Mouse (Mus musculus) urinary bladder, adult 18-20 months (tissue): ENCODE results near the gene Lmntd1.

Experiments
- DNase-seq, 2 experiments: peaks; one replicate each; pipeline ENCODE4 v3.0.0; 2022; ENCODE audit warnings: low spot score in 2 of 2, mixed read lengths in 2 of 2

Gene Lmntd1

GRCm38 (mm10) chr6:145379175-145379574 lies 234.9 kb downstream of the Lmntd1 start:
- no peak for DNase-seq

DNA sequence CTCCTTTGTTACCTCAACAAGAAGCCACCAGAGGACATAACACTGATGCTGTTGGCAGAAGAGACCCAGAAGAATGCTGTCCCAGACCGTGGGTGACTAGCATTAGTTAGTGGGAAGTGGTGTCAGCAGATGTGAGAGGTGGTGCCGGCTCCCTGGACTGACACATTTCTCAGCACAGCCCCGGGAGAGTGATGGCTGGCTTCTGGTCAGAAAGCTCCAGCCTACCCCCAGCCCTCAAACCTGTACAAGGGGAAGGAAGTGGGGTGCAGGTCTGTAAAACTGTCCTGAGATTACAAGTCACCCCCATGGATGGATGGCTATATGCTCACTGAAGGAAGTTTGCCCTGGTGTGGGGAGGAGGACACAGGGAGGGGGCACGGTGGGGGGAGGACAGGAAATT lies 235.4 kb downstream of the Lmntd1 start:
- no peak for DNase-seq

GRCm38 (mm10) chr6:145374372-145374771 lies 239.7 kb downstream of the Lmntd1 start:
- DNase-seq: no peak

- DNase-seq: no peak
Observed at GRCm38 (mm10) chr6:145373712-145374221, 240.4 kb downstream of the Lmntd1 start.

DNA sequence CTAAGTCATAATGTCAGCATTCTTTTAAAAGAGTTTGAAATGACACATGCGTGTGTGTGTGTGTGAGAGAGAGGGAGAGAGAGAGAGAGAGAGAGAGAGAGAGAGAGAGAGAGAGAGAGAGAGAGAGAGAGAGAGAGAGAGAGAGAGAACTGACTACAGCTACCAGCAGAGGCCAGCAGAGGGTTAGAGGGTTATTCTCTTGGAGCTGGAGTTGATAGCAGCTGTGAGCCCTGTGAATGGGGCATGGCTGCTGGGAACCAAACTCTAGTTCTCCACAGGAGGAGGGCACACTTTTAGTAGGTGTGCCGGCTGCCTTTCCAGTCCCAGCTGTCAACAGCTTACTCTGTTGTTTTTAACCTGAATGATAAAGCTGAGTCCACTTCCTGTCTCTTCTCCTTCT lies 242.1 kb downstream of the Lmntd1 start:
- no peak for DNase-seq

GRCm38 (mm10) chr6:145371586-145371985 lies 242.5 kb downstream of the Lmntd1 start:
- DNase-seq: no peak

GRCm38 (mm10) chr6:145370302-145370701 lies 243.8 kb downstream of the Lmntd1 start:
- DNase-seq: no peak

- DNase-seq: no peak
Observed at GRCm38 (mm10) chr6:145369290-145369689, 244.8 kb downstream of the Lmntd1 start.

GRCm38 (mm10) chr6:145366488-145366887 lies 247.6 kb downstream of the Lmntd1 start:
- no peak for DNase-seq

- DNase-seq: no peak
Observed at GRCm38 (mm10) chr6:145363698-145364097, 250.4 kb downstream of the Lmntd1 start.

DNA sequence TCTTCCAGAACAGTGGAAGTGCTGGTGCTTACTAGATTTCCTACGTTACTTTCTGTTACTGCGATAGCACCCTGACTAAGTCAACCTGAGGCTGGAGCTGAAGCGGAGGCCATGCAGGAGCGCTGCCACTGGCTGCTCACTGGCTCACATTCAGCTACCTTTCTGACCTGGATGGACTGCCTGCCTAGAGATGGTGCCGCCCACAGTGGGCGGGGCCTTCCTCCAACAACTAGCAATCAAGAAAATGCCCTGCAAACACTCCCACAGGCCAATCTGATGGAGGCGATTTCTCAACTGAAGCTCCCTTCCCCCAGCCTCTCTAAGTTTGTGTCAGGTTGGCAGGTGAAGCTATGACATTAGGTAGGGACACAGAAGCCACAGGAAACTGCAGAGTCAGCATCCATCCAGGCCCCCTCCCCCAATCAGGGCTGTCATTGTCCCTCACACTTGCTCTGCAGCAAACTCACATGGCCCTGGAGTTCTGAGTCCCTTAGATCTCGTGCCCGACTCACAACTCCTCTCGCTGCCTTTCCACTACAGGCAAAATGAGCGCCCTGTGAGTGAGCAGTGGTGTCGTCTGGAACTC lies 252.9 kb downstream of the Lmntd1 start:
- no peak for DNase-seq

GRCm38 (mm10) chr6:145359470-145360430 lies 254.4 kb downstream of the Lmntd1 start:
- DNase-seq: no peak

GRCm38 (mm10) chr6:145358001-145358400 lies 256.1 kb downstream of the Lmntd1 start:
- DNase-seq: no peak

DNA sequence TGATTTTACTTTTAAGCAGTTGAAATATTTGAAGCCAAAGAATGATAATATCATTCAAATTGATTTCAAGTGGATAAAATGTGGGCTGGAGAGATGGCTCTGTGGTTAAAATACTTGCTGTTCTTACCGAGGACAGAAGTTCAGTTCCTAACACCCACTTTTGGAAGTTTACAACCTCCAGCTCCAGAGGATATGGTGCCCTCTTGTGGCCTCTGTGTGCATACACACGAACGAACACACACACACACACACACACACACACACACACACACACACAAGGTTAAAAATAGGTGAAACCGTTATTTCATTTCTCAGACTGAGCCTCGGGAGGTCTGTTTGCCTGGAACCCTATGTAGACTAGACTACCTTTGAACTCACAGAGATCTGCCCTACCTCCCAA lies 260.3 kb downstream of the Lmntd1 start:
- no peak for DNase-seq

- no peak for DNase-seq
Observed at GRCm38 (mm10) chr6:145352705-145353104, 261.4 kb downstream of the Lmntd1 start.

- no peak for DNase-seq
Observed at GRCm38 (mm10) chr6:145348196-145348915, 265.8 kb downstream of the Lmntd1 start.

GRCm38 (mm10) chr6:145347641-145348040 lies 266.5 kb downstream of the Lmntd1 start:
- no peak for DNase-seq

- no peak for DNase-seq
Observed at GRCm38 (mm10) chr6:145346789-145347557, 267.1 kb downstream of the Lmntd1 start.

- no peak for DNase-seq
Observed at GRCm38 (mm10) chr6:145346305-145346704, 267.8 kb downstream of the Lmntd1 start.

DNA sequence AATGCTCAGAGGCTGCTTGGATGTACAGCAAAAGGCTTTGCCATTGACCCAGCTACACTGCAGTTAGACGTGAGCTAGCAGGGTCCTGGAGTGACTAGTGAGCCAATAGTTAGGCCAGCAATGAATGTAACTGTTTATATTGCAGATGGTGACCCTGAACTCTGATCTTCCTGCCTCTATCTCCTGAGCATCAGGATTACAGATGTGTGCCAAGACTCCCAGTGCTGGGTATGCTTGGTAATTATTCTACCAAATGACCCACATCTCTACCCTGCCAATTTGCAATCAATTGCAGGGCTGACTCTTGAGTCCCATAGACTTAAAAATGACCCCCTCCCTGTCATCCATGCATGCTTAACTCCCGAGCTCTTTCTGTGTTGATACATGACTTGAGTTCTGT lies 269.4 kb downstream of the Lmntd1 start:
- DNase-seq: no peak

DNA sequence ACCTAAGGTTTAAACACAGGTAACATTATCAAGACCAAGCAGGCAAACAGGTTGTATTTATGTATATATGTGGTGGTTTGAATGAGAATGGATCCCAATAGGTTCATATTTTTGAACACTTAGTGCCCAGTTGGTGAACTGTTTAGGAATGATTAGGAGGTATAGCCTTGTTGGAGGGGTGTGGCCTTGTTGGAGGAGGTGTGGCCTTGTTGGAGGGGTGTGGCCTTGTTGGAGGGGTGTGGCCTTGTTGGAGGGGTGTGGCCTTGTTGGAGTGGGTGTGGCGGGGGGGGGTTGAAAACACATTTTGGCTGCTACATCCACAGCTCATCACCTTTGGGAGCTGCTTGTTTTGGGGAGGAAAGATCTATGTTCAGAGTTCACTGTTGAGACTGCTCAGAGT lies 270.7 kb downstream of the Lmntd1 start:
- no peak for DNase-seq
